Mouse (Mus musculus) layer of hippocampus, adult 8-10 months (tissue): ENCODE measurements around the gene C2cd5. TPM values are rescaled to one million over a fixed set of nuclear protein-coding genes. Genes with fewer than 3 reads are reported as not detected.

Experiments used
- DNase-seq, 2 experiments: peaks; one replicate each; pipeline ENCODE4 v3.0.0; 2022; ENCODE audit warnings: low spot score in 2 of 2
- total RNA-seq, 4 experiments: library from RNA; stranded (reverse); gene quantifications; 2 replicates each; pipeline ENCODE4 v1.2.4; 2022

C2cd5 gene
- total RNA-seq, 4 experiments from 2014 or later = 88.0 to 114 (median 98.7) TPM

- DNase-seq = no peak
Measured at GRCm38 (mm10) chr6:143073914-143074313, 26.0 kb downstream of the C2cd5 start.

- no peak for DNase-seq
Measured at GRCm38 (mm10) chr6:143073476-143073875, 26.5 kb downstream of the C2cd5 start.

GRCm38 (mm10) chr6:143072412-143073014 is 27.4 kb downstream of the C2cd5 start:
- no peak for DNase-seq

GRCm38 (mm10) chr6:143070736-143071135 is 29.2 kb downstream of the C2cd5 start:
- DNase-seq = no peak

- no peak for DNase-seq
Measured at GRCm38 (mm10) chr6:143070019-143070418, 29.9 kb downstream of the C2cd5 start.

GRCm38 (mm10) chr6:143069606-143070005 is 30.3 kb downstream of the C2cd5 start:
- DNase-seq = no peak

- DNase-seq = no peak
Measured at GRCm38 (mm10) chr6:143068181-143068915, 31.6 kb downstream of the C2cd5 start.

- no peak for DNase-seq
Measured at GRCm38 (mm10) chr6:143067654-143068053, 32.3 kb downstream of the C2cd5 start.

- DNase-seq = no peak
Measured at GRCm38 (mm10) chr6:143066859-143067258, 33.1 kb downstream of the C2cd5 start.

- DNase-seq = no peak
Measured at GRCm38 (mm10) chr6:143064047-143064446, 35.9 kb downstream of the C2cd5 start.

GRCm38 (mm10) chr6:143057601-143058000 is 42.3 kb downstream of the C2cd5 start:
- peak; percentile 58 to 64 for DNase-seq

- no peak for DNase-seq
Measured at GRCm38 (mm10) chr6:143051566-143051965, 48.4 kb downstream of the C2cd5 start.

GRCm38 (mm10) chr6:143049791-143050555 is 50.0 kb downstream of the C2cd5 start:
- DNase-seq = no peak

- no peak for DNase-seq
Measured at GRCm38 (mm10) chr6:143049117-143049516, 50.8 kb downstream of the C2cd5 start.

- no peak for DNase-seq
Measured at GRCm38 (mm10) chr6:143047538-143048258, 52.2 kb downstream of the C2cd5 start.

GRCm38 (mm10) chr6:143041578-143041977 is 58.4 kb downstream of the C2cd5 start:
- no peak for DNase-seq

GRCm38 (mm10) chr6:143035261-143035660 is 64.7 kb downstream of the C2cd5 start:
- no peak for DNase-seq

GRCm38 (mm10) chr6:143034503-143034902 is 65.4 kb downstream of the C2cd5 start:
- DNase-seq = no peak

- no peak for DNase-seq
Measured at GRCm38 (mm10) chr6:143030521-143030920, 69.4 kb downstream of the C2cd5 start.

- no peak for DNase-seq
Measured at GRCm38 (mm10) chr6:143027896-143028295, 72.0 kb downstream of the C2cd5 start.

- no peak for DNase-seq
Measured at GRCm38 (mm10) chr6:143027402-143027801, 72.5 kb downstream of the C2cd5 start.

- DNase-seq = no peak
Measured at GRCm38 (mm10) chr6:143023691-143024090, 76.2 kb downstream of the C2cd5 start.
